Mouse (Mus musculus): Measurements from ENCODE around the gene Gm17268.

Gm17268 gene

GRCm38 (mm10) chr11:82038535-82038934, at the start of gene Gm17268:
Gene Gm17268, minus strand, starts transcription at chr11:82038562.
- ATAC-seq (ENCODE audit: low TSS enrichment) = no peak

DNA sequence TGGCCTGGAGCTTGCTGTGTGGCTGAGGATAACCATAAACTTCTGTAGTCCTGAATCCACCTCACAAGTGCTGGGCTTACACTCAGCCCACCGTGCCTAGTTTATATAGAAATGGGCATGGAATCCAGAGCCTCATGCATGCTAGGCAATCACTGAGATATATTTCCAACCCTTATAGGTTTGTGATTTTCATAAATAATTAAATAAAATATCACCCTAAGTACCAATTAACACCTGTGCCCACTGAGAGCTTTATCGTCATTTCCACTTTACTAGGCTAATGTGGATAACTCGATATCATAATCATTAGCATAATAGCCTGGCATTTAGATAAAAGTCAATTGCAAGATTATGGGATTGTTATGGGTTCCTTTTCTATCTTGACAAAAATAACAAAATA, 46.0 kb upstream of the Gm17268 start:
- no peak for ATAC-seq (ENCODE audit: low TSS enrichment)

- ATAC-seq (ENCODE audit: low TSS enrichment) = no peak
These were observed 42.5 kb upstream of the Gm17268 start for GRCm38 (mm10) chr11:82080865-82081264.

DNA sequence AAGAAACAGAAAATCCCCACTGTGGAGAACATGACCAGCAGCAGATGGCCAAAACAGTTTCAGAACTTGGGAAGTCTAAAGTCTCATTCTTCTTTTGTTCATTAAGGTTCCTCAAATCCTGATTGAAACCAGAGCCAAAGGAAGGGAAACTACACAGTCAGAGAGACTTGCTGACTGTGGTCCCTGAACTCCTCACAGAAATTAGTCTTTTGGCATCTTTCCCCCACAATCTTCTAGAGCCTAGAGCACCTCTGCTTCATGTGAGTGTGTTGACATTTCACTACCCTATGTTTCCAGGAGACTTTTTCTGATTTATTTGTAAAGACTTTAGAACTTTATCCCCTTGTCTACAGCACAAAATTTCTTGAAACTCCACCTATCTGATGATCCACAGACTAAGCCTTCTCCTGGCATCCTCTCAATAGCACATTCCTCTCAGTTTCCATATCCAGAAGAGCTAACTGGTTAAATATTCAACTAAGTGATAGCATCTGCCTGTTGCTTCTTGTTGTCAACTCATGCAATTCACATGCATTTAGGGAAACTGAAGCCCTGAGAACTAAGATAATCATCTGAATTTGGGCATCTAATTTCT, 39.9 kb upstream of the Gm17268 start:
- no peak for ATAC-seq (ENCODE audit: low TSS enrichment)

DNA sequence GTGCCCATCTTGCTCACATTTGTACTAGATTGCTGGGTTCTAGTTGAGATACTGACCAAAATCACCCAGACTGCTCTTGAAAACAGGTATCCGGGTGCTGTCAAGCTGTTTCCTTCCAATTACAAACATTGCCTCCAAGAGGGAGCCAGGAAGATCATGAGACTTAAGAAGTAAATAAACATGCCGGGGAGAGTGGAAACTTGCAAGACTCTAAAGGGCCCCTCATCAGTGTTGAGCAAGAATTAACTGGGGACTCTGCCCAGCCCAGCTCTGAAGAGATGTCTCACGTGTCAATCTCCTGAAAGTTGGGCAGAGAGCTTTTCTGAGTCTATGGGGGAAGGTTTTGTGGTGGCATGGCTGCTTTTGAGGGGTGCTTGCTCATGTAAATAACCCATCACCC, 38.7 kb upstream of the Gm17268 start:
- no peak for ATAC-seq (ENCODE audit: low TSS enrichment)

GRCm38 (mm10) chr11:82073686-82074085, 35.3 kb upstream of the Gm17268 start:
- no peak for ATAC-seq (ENCODE audit: low TSS enrichment)

- no peak for ATAC-seq (ENCODE audit: low TSS enrichment)
These were observed 34.6 kb upstream of the Gm17268 start for GRCm38 (mm10) chr11:82072984-82073383.

DNA sequence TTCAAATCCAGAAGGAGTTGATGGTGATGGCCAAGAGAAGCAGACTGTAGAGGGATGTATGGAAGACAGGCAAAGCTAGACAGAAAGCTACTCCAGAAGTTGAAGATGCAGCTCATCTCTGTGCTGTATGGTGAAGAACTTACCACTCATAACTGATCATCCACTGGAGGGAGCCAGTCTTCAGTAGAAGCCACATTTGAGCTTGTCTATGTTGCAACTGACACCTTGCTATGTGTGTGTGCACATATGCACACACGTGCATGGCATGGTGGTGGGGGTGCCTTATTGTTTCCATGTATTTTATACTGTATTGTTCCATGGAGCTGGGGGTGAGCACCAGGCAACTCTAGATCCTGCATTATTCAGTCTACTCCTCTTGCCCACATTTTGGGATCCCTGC, 34.0 kb upstream of the Gm17268 start:
- ATAC-seq (ENCODE audit: low TSS enrichment) = no peak

GRCm38 (mm10) chr11:82071076-82071475, 32.7 kb upstream of the Gm17268 start:
- no peak for ATAC-seq (ENCODE audit: low TSS enrichment)

DNA sequence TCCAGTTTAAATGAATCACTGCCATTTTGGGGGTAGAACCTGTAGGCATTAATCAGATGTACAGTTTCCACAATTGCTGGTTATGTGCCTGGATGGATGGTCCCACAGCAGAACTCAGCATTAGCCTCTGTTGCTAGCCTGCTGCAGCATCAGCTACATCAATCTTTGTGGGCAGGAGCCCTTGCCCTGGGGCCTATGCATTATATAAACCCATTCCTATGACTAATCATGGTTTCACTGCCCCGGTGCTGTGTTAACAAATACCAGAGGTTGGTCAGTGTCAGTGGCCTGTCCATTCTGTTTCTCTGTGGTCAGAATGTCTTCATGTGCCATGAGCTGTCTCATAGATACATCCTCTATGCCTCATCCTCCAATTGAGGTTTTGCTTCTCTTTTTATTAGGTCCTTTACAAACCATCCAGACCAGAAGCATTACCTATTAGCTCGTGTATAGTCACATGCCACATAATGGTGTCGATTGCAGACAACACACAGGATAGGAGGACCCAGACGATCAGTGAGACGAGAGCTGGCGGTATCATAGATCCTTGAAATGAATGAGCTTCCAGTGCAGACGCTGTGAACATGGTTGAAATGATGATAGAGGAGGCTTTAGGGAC, 28.7 kb upstream of the Gm17268 start:
- ATAC-seq (ENCODE audit: low TSS enrichment) = no peak

DNA sequence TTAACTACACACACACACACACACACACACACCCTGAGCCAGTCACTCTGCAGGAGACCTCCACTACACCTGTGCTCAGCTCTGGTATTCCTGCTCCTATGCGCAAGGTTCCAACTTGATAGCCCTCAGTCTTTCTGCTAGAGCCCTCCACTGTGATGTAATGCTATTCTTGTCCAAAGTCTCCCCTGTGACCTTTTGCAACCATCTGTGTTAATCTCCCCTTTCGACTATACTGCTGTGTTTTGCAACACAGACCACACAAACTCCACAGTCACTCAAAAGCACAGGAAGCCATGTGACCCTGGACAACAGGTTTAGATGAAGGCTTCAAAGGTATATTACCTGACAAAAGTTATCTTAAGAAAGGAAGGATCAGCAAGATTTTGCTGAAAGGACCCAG, 25.1 kb upstream of the Gm17268 start:
- no peak for ATAC-seq (ENCODE audit: low TSS enrichment)

GRCm38 (mm10) chr11:82062226-82062625, 23.9 kb upstream of the Gm17268 start:
- ATAC-seq (ENCODE audit: low TSS enrichment) = no peak

DNA sequence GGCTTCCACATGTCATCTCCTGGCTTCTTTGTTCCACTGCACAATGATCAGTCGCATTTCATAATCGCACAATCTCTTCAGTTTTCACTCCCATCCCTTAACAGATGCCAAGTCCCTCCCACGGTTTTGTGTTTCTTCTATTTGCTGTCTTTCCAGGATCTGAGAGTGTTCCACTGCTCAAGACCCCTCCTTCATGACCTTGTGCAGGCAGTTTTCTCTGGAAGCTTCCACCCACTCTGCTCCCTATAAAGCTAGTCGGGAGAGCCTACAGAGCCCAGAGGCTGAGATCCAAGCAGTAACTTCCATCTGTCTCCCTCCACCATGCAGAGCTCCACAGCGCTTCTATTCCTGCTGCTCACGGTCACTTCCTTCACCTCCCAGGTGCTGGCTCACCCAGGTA, 19.3 kb upstream of the Gm17268 start, which contains the start of gene Ccl11:
Ccl11 (plus strand) TSS at position 178 of the 400 bp plus-strand sequence.
- peak; percentile 81; the same call in 1 of the 2 replicates for ATAC-seq (ENCODE audit: low TSS enrichment)

- no peak for ATAC-seq (ENCODE audit: low TSS enrichment)
These were observed 15.5 kb upstream of the Gm17268 start for GRCm38 (mm10) chr11:82053849-82054248.

DNA sequence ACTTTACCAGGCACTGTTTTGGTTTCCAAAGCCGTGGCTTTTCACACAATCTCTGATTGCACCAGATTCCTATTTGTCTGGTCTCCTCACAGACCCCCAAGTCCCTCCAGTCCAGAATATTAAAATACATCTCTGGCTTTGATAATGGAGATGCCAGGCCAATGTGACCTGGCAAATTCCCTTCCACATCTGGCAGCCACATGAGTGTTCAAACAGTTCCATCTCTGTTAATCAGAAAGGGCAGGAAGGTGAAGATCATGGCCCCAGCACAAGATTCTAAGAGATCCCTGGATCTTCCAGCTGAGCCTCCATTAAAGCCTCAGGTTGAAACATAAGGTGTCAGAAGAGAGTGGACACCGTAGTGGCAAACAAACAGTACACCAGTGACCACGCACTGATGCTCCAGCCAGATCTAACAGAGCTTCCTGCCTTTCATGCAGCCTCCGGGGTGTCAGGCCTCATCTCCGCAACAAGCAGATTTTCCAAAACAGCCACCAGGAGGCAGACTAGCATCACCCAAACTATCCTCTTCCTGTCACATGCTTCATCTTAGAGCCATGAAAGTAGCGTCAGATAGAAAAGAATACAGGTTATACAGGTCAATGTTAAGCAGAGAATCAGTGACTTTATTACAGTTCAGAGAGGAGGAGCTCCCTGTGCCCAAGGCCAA, 9.5 kb upstream of the Gm17268 start:
- ATAC-seq (ENCODE audit: low TSS enrichment) = no peak

DNA sequence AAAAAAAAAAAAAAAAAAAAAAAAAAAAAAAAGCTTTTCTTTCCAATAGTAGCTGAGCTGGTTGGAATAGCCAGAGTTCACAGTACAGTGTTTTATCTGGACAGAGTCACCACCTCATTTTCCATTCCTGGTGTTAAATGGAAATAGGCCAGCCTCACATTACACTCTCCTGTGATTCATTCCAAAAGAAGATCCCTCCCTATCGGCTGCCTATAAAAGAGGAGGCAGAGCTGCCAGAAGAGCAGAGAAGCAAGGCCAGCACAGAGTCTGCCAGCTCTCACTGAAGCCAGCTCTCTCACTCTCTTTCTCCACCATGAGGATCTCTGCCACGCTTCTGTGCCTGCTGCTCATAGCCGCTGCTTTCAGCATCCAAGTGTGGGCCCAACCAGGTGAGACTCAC, 7.1 kb upstream of the Gm17268 start, which contains the start of gene Ccl7:
Ccl7 (plus strand) TSS at position 242 of the 400 bp plus-strand sequence.
- ATAC-seq (ENCODE audit: low TSS enrichment) = peak; percentile 44

GRCm38 (mm10) chr11:82041671-82042080, 3.3 kb upstream of the Gm17268 start:
- no peak for ATAC-seq (ENCODE audit: low TSS enrichment)

GRCm38 (mm10) chr11:82039132-82039660, 834 bp upstream of the Gm17268 start:
- ATAC-seq (ENCODE audit: low TSS enrichment) = no peak

DNA sequence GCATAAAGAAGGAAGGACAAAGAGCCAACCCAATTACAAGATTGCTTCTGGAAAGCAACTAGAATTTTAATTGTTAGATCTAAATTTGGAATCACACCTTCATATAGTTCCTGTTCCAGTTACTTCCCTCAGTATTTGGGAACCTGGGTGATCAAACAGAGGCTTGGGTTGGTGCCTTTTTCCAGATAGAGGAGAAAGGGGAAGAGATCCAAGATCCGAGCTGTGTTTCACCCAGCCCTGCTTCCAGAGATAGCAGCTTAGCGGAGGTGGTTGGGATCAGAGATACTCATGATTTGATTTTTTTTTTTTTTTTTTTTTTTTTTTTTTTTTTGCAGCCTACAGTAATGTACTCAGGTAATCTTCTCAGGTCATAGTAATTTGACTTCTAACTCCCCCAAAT, 2.5 kb downstream of the Gm17268 start:
- ATAC-seq (ENCODE audit: low TSS enrichment) = peak; percentile 58; the same call in 1 of the 2 replicates

- peak; percentile 92 for ATAC-seq (ENCODE audit: low TSS enrichment)
These were observed 3.0 kb downstream of the Gm17268 start, which contains the start of gene Ccl2 for GRCm38 (mm10) chr11:82035356-82035755. Gene Ccl2, plus strand, starts transcription at chr11:82035571.

DNA sequence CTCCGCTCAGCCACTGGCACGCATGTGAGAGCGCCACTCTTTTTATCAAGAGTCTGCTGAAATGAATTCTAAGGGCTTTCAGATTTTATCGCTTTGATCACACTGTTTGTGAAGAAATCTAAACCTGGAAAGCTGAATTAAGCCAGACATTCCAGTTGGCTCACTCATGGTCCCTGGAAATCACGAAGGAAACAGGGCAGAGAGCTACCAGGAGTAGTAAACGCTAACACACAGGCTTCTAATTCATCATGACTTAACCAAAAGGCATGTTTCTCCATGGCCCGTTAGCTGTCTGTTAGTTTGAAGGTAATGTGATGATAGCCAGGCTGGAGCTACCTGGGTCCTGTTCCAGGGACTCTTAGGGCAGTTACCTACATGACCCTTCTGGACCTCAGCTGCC, 3.9 kb downstream of the Gm17268 start:
- no peak for ATAC-seq (ENCODE audit: low TSS enrichment)

DNA sequence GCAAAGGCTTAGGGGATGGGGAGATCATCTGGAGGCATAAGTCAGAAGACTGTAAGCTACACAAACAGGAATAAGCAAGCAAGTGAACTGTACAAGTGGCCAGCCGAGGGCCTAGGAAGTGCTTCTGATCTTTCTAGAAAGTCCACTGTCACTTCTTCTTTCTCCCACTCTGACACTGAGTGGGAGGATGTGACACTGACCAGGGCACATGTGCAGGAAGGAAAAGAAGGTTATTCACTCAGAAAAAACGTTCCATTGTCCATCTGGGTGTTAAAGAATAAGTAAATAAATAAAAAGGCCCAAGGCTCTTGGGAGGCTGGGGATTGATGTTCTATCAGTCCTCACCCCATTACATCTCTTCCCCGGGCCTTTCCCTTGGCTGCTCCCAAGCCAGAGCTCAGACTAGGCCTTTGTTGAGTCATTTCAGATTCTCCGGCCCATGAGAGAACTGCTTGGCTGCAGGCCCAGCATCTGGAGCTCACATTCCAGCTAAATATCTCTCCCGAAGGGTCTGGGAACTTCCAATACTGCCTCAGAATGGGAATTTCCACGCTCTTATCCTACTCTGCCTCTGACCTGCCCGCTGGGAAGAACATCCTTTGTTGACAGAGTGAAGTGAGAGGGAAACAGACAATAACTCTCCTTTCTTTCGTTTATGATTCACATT, 5.6 kb downstream of the Gm17268 start:
- no peak for ATAC-seq (ENCODE audit: low TSS enrichment)

Data from frontal cortex, adult (tissue).